Mouse (Mus musculus) liver, adult 2 months (tissue): Measurements from ENCODE around the gene Gimap5. TPM values are rescaled to one million over a fixed set of nuclear protein-coding genes. Genes with fewer than 3 reads are reported as not detected.
A peak's percentile ranks its signal among the peaks of the same experiment; 100 is the strongest.

ENCODE experiments used
- DNase-seq: peaks from one replicate; pipeline ENCODE4 v3.0.0-alpha.2; 2011; ENCODE audit warnings: low read depth, low spot score; ENCODE audit errors: extremely low read depth
- H3K27ac ChIP-seq: fragments of 200-500 bp; replicated peaks from 2 replicates; pipeline ENCODE4 v1.5.1; 2012; ENCODE audit warnings: low read depth, mild to moderate bottlenecking, control low read depth, inconsistent platforms, low read length; ENCODE audit not compliant: insufficient read depth
- H3K27me3 ChIP-seq: fragments of 200-500 bp; 2 replicates; pipeline ENCODE4 v1.6.1; 2012; ENCODE audit warnings: mild to moderate bottlenecking, moderate library complexity, low read length, inconsistent platforms; ENCODE audit not compliant: control insufficient read depth, insufficient read depth
- H3K36me3 ChIP-seq: fragments of 200-500 bp; 2 replicates; pipeline ENCODE4 v1.6.1; 2012; ENCODE audit warnings: low read length, inconsistent platforms; ENCODE audit not compliant: control insufficient read depth, insufficient read depth
- H3K4me1 ChIP-seq: fragments of 200-500 bp; 2 replicates; pipeline ENCODE4 v1.6.1; 2011; ENCODE audit warnings: low read length; ENCODE audit not compliant: control insufficient read depth, insufficient read depth
- H3K4me3 ChIP-seq: fragments of 200-500 bp; 2 replicates; pipeline ENCODE4 v1.5.1; 2011; ENCODE audit warnings: low read depth, mild to moderate bottlenecking, control low read depth, low read length, moderate library complexity; ENCODE audit not compliant: insufficient read depth
- H3K79me2 ChIP-seq: fragments of 200-500 bp; 2 replicates; pipeline ENCODE4 v1.6.1; 2012; ENCODE audit warnings: inconsistent platforms, mild to moderate bottlenecking, low read length, moderate library complexity; ENCODE audit not compliant: control insufficient read depth, insufficient read depth
- H3K9ac ChIP-seq: fragments of 200-500 bp; 2 replicates; pipeline ENCODE4 v1.6.1; 2012; ENCODE audit warnings: low read depth, mild to moderate bottlenecking, control low read depth, inconsistent platforms, low read length
- CTCF ChIP-seq: fragments of 200-500 bp; IDR thresholded peaks from 2 replicates; pipeline ENCODE4 v1.5.1; 2011; ENCODE audit warnings: low read depth, low read length, control low read depth
- POLR2A ChIP-seq: fragments of 200-500 bp; IDR thresholded peaks from 2 replicates; pipeline ENCODE4 v1.6.1; 2011; ENCODE audit warnings: low read length, control low read depth; ENCODE audit not compliant: insufficient read depth; ENCODE audit errors: extremely low read depth
- WGBS: fragments of 180-500 bp; shearing (Covaris S2); methylation state at CpG from one replicate; pipeline ENCODE4 v1.1.7; 2018; 5-methylcytosine and 5-hydroxymethylcytosine counted together
- polyA plus RNA-seq: library from polyadenylated mRNA; depleted of rRNA; stranded (reverse); fragments of >200 nt; gene quantifications from 2 replicates; pipeline ENCODE4 v1.2.3, GENCODE M21; 2012; rRNA removed
- total RNA-seq: library from RNA; depleted of rRNA; stranded (reverse); fragments of >200 nt; gene quantifications from 2 replicates; pipeline ENCODE4 v1.2.3, GENCODE M21; 2014; rRNA removed

The Gimap5 gene
- total and polyA plus RNA-seq, 2 experiments, result 1.2 to 3.3 TPM

DNA sequence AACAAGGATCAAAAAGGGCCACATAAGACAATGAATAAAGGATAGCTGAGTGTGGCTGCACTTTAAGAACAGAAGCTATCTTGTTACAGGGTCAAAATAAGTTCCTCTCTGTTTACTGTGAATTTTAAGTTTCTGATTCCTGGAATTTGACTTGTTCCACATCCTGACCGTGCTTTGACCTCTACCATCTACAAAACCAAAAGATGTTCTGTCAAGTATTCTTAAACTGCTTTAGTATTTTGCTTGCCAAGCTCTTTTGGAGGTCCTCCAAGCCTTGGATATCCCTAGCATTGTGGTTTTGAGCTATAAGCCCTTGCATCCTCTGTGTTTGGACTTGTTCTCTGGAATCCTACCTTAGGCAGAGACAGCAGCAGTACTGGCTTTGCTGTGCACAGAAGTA lies 39.2 kb downstream of the Gimap5 start:
- DNase-seq, result peak; percentile 47
- H3K27me3 ChIP-seq, result peaks cover 7% of the 10 kb centered on the region
- no peak overlapping the region for H3K4me3 ChIP-seq
- no peaks in the 10 kb centered on the region for H3K79me2 ChIP-seq
- WGBS, result 61% methylated on average over 1 of the region's 1 CpGs
- no peak overlapping the region for H3K9ac ChIP-seq
- TF ChIP-seq POLR2A (no peak), CTCF (no peak)
- peaks cover 13% of the 10 kb centered on the region; the same call in 1 of the 2 replicates for H3K4me1 ChIP-seq
- no peaks in the 10 kb centered on the region for H3K36me3 ChIP-seq
- no peak overlapping the region; the same call in 1 of the 2 replicates for H3K27ac ChIP-seq

DNA sequence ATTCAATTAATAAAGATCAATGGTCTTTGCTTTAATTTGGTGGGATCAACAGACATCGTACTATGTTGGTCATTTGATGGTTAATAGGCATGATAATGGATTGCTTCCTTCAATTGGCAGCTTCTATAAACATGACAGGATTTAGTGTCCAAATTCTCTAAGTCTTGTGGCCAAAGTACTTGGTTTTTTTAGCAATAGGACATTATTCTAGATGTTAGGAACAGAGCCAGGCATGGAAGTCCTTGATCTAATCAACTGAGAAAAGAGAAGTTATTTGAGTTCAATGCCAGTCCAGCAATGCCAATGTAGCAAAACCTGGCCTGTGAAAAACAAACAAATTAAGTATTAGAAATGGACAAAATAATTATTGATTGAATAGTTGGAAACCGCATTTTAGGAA lies 39.6 kb downstream of the Gimap5 start:
- peaks cover 13% of the 10 kb centered on the region; the same call in 1 of the 2 replicates for H3K4me1 ChIP-seq
- H3K36me3 ChIP-seq, result no peaks in the 10 kb centered on the region
- no peak overlapping the region for H3K9ac ChIP-seq
- H3K79me2 ChIP-seq, result no peaks in the 10 kb centered on the region
- no peak overlapping the region; the same call in 1 of the 2 replicates for H3K27ac ChIP-seq
- DNase-seq, result peak; percentile 88
- H3K4me3 ChIP-seq, result no peak overlapping the region
- 35% methylated on average over 2 of the region's 2 CpGs for WGBS
- TF ChIP-seq POLR2A, result no peak
- TF ChIP-seq CTCF, result no peak
- H3K27me3 ChIP-seq, result peaks cover 7% of the 10 kb centered on the region

DNA sequence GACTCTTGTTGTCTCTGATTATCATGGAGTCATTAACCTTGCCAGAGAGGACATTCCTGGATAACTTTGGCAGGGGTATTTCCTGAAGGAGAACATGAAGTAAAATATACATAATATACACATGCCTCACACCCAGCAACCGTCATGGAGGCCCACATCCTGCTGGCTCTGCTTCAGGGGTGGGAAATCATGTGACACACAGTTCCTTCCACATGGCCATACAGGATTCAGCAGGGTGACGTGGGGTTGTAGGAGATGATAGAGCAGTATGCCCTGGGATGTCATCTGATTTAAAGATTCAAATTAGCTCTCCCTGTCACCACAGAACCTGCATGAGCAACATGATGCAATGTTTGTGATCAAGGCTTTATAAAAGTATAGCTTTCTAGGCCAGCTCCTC lies 41.9 kb downstream of the Gimap5 start:
- Histone ChIP-seq H3K9ac (no peak overlapping the region), H3K4me3 (no peak overlapping the region), H3K4me1 (peaks cover 13% of the 10 kb centered on the region; the same call in 1 of the 2 replicates), H3K36me3 (no peaks in the 10 kb centered on the region), H3K27ac (no peak overlapping the region), H3K79me2 (no peaks in the 10 kb centered on the region), H3K27me3 (peaks cover 7% of the 10 kb centered on the region)
- 68% methylated on average over 2 of the region's 2 CpGs for WGBS
- TF ChIP-seq CTCF (no peak), POLR2A (no peak)
- no peak for DNase-seq

DNA sequence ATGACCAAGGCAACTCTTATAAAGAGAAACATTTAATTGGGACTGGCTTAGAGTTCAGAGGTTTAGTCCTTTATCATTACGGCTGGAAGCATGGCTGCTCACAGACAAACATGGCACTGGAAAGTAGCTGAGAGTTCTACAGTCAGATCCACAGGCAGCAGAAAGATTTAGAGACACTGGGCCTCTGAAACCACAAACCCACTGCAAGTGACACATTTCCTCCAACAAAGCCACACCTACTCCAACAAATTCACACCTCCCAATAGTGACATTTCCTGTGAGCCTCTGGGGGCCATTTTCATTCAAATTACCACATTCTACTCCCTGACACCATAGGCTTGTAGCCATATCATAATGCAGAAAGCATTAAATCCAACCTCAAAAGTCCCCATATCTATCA lies 55.9 kb downstream of the Gimap5 start:
- Histone ChIP-seq H3K4me1 (peaks cover 4% of the 10 kb centered on the region; the same call in 1 of the 2 replicates), H3K9ac (no peak overlapping the region), H3K4me3 (no peak overlapping the region), H3K27ac (no peak overlapping the region), H3K36me3 (no peaks in the 10 kb centered on the region), H3K27me3 (no peaks in the 10 kb centered on the region), H3K79me2 (no peaks in the 10 kb centered on the region)
- DNase-seq, result no peak
- 98% methylated on average over 1 of the region's 1 CpGs for WGBS
- TF ChIP-seq POLR2A (no peak), CTCF (no peak)

DNA sequence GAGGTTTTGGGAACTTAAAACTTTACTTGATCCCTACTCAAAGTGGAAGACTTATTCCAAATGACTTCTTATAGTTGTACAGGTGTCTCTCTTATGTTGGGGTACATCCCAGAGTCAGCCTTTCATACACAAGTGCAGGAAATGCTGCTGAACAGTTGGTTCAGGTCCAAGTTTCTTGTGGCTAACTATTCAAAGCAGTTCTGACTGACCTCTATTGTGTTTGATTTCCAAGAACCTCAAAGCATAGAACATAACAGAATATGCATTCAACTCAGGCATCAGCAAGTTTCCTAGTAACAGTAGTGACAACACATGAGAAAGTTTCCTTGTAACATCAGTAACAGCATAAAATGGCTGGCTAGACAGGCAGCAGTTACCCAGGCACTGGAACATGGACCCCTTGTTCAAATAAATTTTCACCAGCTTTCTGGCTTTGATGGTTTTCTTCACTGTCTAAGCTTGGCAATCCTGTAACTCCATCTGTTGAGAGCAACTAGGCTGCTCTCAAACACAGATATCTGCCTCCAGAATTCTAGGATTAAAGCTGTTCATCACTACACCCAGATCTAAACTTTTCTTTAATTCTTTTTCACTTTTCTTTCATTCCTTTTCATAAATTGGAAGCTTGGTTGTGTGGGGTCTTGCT lies 57.5 kb downstream of the Gimap5 start:
- Histone ChIP-seq H3K4me1 (peaks cover 8% of the 10 kb centered on the region), H3K9ac (no peak overlapping the region), H3K79me2 (no peaks in the 10 kb centered on the region), H3K4me3 (no peak overlapping the region), H3K36me3 (no peaks in the 10 kb centered on the region), H3K27ac (no peak overlapping the region), H3K27me3 (no peaks in the 10 kb centered on the region)
- DNase-seq, result no peak
- TF ChIP-seq POLR2A (no peak), CTCF (no peak)

Other genes starting within 250 kb of the Gimap5 start
- 0.37 and 0.47 TPM in 2 replicates for gene Atp6v0e2, start 208.6 kb upstream of the Gimap5 start, total RNA-seq
- 0.96 and 1.7 TPM in 2 replicates for gene Atp6v0e2, start 208.6 kb upstream of the Gimap5 start, polyA plus RNA-seq
- 3.2 and 3.3 TPM in 2 replicates for gene Lrrc61, start 191.4 kb upstream of the Gimap5 start, total RNA-seq
- 8.5 and 10.1 TPM in 2 replicates for gene Lrrc61, start 191.4 kb upstream of the Gimap5 start, polyA plus RNA-seq
- 1,102 and 1,282 TPM in 2 replicates for gene Rarres2, start 173.4 kb upstream of the Gimap5 start, total RNA-seq
- 1,074 and 1,160 TPM in 2 replicates for gene Rarres2, start 173.4 kb upstream of the Gimap5 start, polyA plus RNA-seq
- gene Gm45021, start 156.6 kb upstream of the Gimap5 start, total RNA-seq, result not detected in 2 replicates
- not detected in 2 replicates for gene Gm45021, start 156.6 kb upstream of the Gimap5 start, polyA plus RNA-seq
- 31.1 and 47.2 TPM in 2 replicates for gene Repin1, start 152.3 kb upstream of the Gimap5 start, total RNA-seq
- 73.6 and 74.7 TPM in 2 replicates for gene Repin1, start 152.3 kb upstream of the Gimap5 start, polyA plus RNA-seq
- not detected in 2 replicates for gene Gm44965, start 152.3 kb upstream of the Gimap5 start, total RNA-seq
- not detected in 2 replicates for gene Gm44965, start 152.3 kb upstream of the Gimap5 start, polyA plus RNA-seq
- 0.83 and 1.5 TPM in 2 replicates for gene Zfp775, start 144.1 kb upstream of the Gimap5 start, total RNA-seq
- gene Zfp775, start 144.1 kb upstream of the Gimap5 start, polyA plus RNA-seq, result 2.0 and 2.4 TPM in 2 replicates
- gene AI854703, start 119.4 kb upstream of the Gimap5 start, total RNA-seq, result under 0.01 TPM in 2 replicates
- 0.06 and 0.10 TPM in 2 replicates for gene AI854703, start 119.4 kb upstream of the Gimap5 start, polyA plus RNA-seq
- gene Gimap8, start 99.0 kb upstream of the Gimap5 start, total RNA-seq, result 6.1 and 6.4 TPM in 2 replicates
- gene Gimap8, start 99.0 kb upstream of the Gimap5 start, polyA plus RNA-seq, result 1.0 and 1.4 TPM in 2 replicates
- 11.6 and 12.2 TPM in 2 replicates for gene Gimap9, start 70.1 kb upstream of the Gimap5 start, total RNA-seq
- 4.2 and 6.3 TPM in 2 replicates for gene Gimap9, start 70.1 kb upstream of the Gimap5 start, polyA plus RNA-seq
- 11.9 and 15.1 TPM in 2 replicates for gene Gimap4, start 61.6 kb upstream of the Gimap5 start, total RNA-seq
- 3.9 and 5.5 TPM in 2 replicates for gene Gimap4, start 61.6 kb upstream of the Gimap5 start, polyA plus RNA-seq
- 13.9 and 19.1 TPM in 2 replicates for gene Gimap6, start 38.0 kb upstream of the Gimap5 start, total RNA-seq
- 2.6 and 2.8 TPM in 2 replicates for gene Gimap6, start 38.0 kb upstream of the Gimap5 start, polyA plus RNA-seq
- gene Gm28053, start 27.6 kb upstream of the Gimap5 start, total RNA-seq, result not detected in 2 replicates
- not detected in 2 replicates for gene Gm28053, start 27.6 kb upstream of the Gimap5 start, polyA plus RNA-seq
- 0.37 and 0.47 TPM in 2 replicates for gene Gimap7, start 27.6 kb upstream of the Gimap5 start, total RNA-seq
- gene Gimap7, start 27.6 kb upstream of the Gimap5 start, polyA plus RNA-seq, result 0.19 and 0.35 TPM in 2 replicates
- gene Gimap1, start 7.1 kb upstream of the Gimap5 start, total RNA-seq, result 4.1 and 5.0 TPM in 2 replicates
- 2.5 TPM in 2 replicates for gene Gimap1, start 7.1 kb upstream of the Gimap5 start, polyA plus RNA-seq
- 1.7 and 1.9 TPM in 2 replicates for gene Gimap3, start 24.7 kb downstream of the Gimap5 start, total RNA-seq
- gene Gimap3, start 24.7 kb downstream of the Gimap5 start, polyA plus RNA-seq, result 1.5 and 3.1 TPM in 2 replicates
- gene Tmem176a, start 94.7 kb downstream of the Gimap5 start, total RNA-seq, result 71.4 and 98.0 TPM in 2 replicates
- 225 and 241 TPM in 2 replicates for gene Tmem176a, start 94.7 kb downstream of the Gimap5 start, polyA plus RNA-seq
- gene Tmem176b, start 95.3 kb downstream of the Gimap5 start, total RNA-seq, result 92.9 and 152 TPM in 2 replicates
- 392 and 394 TPM in 2 replicates for gene Tmem176b, start 95.3 kb downstream of the Gimap5 start, polyA plus RNA-seq
- 0.09 and 0.20 TPM in 2 replicates for gene Aoc1, start 126.7 kb downstream of the Gimap5 start, total RNA-seq
- 0.14 and 0.17 TPM in 2 replicates for gene Aoc1, start 126.7 kb downstream of the Gimap5 start, polyA plus RNA-seq
- not detected in 2 replicates for gene 1600015I10Rik, start 183.7 kb downstream of the Gimap5 start, total RNA-seq
- gene 1600015I10Rik, start 183.7 kb downstream of the Gimap5 start, polyA plus RNA-seq, result not detected in 2 replicates
- gene Doxl2, start 228.8 kb downstream of the Gimap5 start, total RNA-seq, result not detected in 2 replicates
- gene Doxl2, start 228.8 kb downstream of the Gimap5 start, polyA plus RNA-seq, result not detected in 2 replicates
- gene Svs1, start 240.7 kb downstream of the Gimap5 start, total RNA-seq, result not detected in 2 replicates
- not detected in 2 replicates for gene Svs1, start 240.7 kb downstream of the Gimap5 start, polyA plus RNA-seq